Mouse (Mus musculus) intestine, postnatal 0 days (tissue): ENCODE results near the gene Cox8a. TPM values are rescaled to one million over a fixed set of nuclear protein-coding genes. Genes with fewer than 3 reads are reported as not detected.
A peak's percentile ranks its signal among the peaks of the same experiment; 100 is the strongest.

Experiments used
- ATAC-seq: fragments of 200-750 bp; cut with Nextera tagmentation; 2 replicates; pipeline ENCODE4 v1.8.0; 2017; ENCODE audit warnings: mild to moderate bottlenecking, moderate TSS enrichment, moderate library complexity
- H3K27ac ChIP-seq: fragments of 300-500 bp; sonication (generic); 2 replicates; pipeline ENCODE4 v1.5.1; 2014; ENCODE audit warnings: mild to moderate bottlenecking, low read depth, low read length, moderate library complexity
- H3K27me3 ChIP-seq: fragments of 300-500 bp; sonication (generic); replicated peaks from 2 replicates; pipeline ENCODE4 v1.6.1; 2014; ENCODE audit warnings: low read length, mixed read lengths; ENCODE audit not compliant: control insufficient read depth, insufficient read depth
- H3K36me3 ChIP-seq: fragments of 300-500 bp; sonication (generic); 2 replicates; pipeline ENCODE4 v1.6.1; 2014; ENCODE audit warnings: mild to moderate bottlenecking, moderate library complexity; ENCODE audit not compliant: control insufficient read depth, insufficient read depth
- H3K4me1 ChIP-seq: fragments of 300-500 bp; sonication (generic); replicated peaks from 2 replicates; pipeline ENCODE4 v1.6.1; 2014; ENCODE audit warnings: antibody characterized with exemption, low read length, mixed read lengths; ENCODE audit not compliant: control insufficient read depth, insufficient read depth
- H3K4me2 ChIP-seq: fragments of 300-500 bp; sonication (generic); replicated peaks from 2 replicates; pipeline ENCODE4 v1.6.1; 2014; ENCODE audit warnings: low read depth, mild to moderate bottlenecking, moderate library complexity
- H3K4me3 ChIP-seq: fragments of 300-500 bp; sonication (generic); 2 replicates; pipeline ENCODE4 v1.5.1; 2014; ENCODE audit warnings: low read depth, low read length
- H3K9ac ChIP-seq: fragments of 300-500 bp; sonication (generic); 2 replicates; pipeline ENCODE4 v1.6.1; 2014; ENCODE audit warnings: mild to moderate bottlenecking, low read depth, low read length
- H3K9me3 ChIP-seq: fragments of 300-500 bp; sonication (generic); 2 replicates; pipeline ENCODE4 v1.6.1; 2016; ENCODE audit warnings: mixed run types; ENCODE audit not compliant: control insufficient read depth
- CTCF ChIP-seq: sonication (generic); IDR thresholded peaks from 2 replicates; pipeline ENCODE4 v1.5.1; 2016; ENCODE audit warnings: low read depth, mild to moderate bottlenecking, control low read depth, antibody characterized with exemption, moderate library complexity
- WGBS: fragments of 180-500 bp; shearing (Covaris S2); extraction: QIAGEN DNeasy Blood & Tissue Kit; methylation state at CpG from one replicate; pipeline ENCODE4 v1.1.7; 2014; 5-methylcytosine and 5-hydroxymethylcytosine counted together
- polyA plus RNA-seq: library from polyadenylated mRNA; unstranded; fragments of >200 nt; fragmentation: Nextera tagmentation; extraction: Ambion mirVana; gene quantifications from 2 replicates; pipeline ENCODE4 v1.2.1, GENCODE M21; 2015

The Cox8a gene
- polyA plus RNA-seq, 1 experiment from 2014 or later: 2,194 TPM

GRCm38 (mm10) chr19:7240291-7240690 lies 22.9 kb upstream of the Cox8a start:
- Histone ChIP-seq H3K9ac (peak overlapping the region; percentile 79), H3K4me3 (peak overlapping the region; percentile 85), H3K9me3 (no peaks in the 10 kb centered on the region), H3K36me3 (peaks cover 15% of the 10 kb centered on the region), H3K27ac (peak overlapping the region; percentile 77), H3K4me2 (peak overlapping the region; percentile 99), H3K27me3 (no peaks in the 10 kb centered on the region), H3K4me1 (no peaks in the 10 kb centered on the region)
- no peak for TF ChIP-seq CTCF
- no peak for ATAC-seq
- WGBS: 1% methylated on average over 13 of the region's 13 CpGs

GRCm38 (mm10) chr19:7239574-7239973 lies 22.2 kb upstream of the Cox8a start:
- Histone ChIP-seq H3K36me3 (peaks cover 15% of the 10 kb centered on the region), H3K27ac (no peak overlapping the region), H3K27me3 (no peaks in the 10 kb centered on the region), H3K4me2 (peak overlapping the region; percentile 99), H3K4me3 (0 out of 2 replicates have a peak overlapping the region, but pooled peaks have one; percentile 85), H3K4me1 (no peaks in the 10 kb centered on the region), H3K9me3 (no peaks in the 10 kb centered on the region), H3K9ac (no peak overlapping the region)
- ATAC-seq: no peak
- TF ChIP-seq CTCF: no peak
- WGBS: 78% methylated on average over 3 of the region's 3 CpGs

GRCm38 (mm10) chr19:7236742-7237141 lies 19.3 kb upstream of the Cox8a start:
- Histone ChIP-seq H3K4me2 (no peak overlapping the region), H3K36me3 (peaks cover 38% of the 10 kb centered on the region), H3K4me3 (no peak overlapping the region), H3K27ac (no peak overlapping the region), H3K9me3 (no peaks in the 10 kb centered on the region), H3K9ac (no peak overlapping the region), H3K27me3 (no peaks in the 10 kb centered on the region), H3K4me1 (no peaks in the 10 kb centered on the region)
- 94% methylated on average over 4 of the region's 4 CpGs for WGBS
- ATAC-seq: no peak
- no peak for TF ChIP-seq CTCF

- TF ChIP-seq CTCF: no peak
- Histone ChIP-seq H3K9ac (no peak overlapping the region), H3K36me3 (peaks cover 45% of the 10 kb centered on the region), H3K9me3 (no peaks in the 10 kb centered on the region), H3K27me3 (no peaks in the 10 kb centered on the region), H3K4me3 (no peak overlapping the region), H3K4me1 (no peaks in the 10 kb centered on the region), H3K27ac (no peak overlapping the region), H3K4me2 (no peak overlapping the region)
- WGBS: 97% methylated on average over 2 of the region's 2 CpGs
- no peak for ATAC-seq
Observed at GRCm38 (mm10) chr19:7236011-7236410, 18.6 kb upstream of the Cox8a start.

GRCm38 (mm10) chr19:7235461-7235860 lies 18.0 kb upstream of the Cox8a start:
- no peak overlapping the region for H3K27ac ChIP-seq
- no peak overlapping the region for H3K4me2 ChIP-seq
- WGBS: 82% methylated on average over 9 of the region's 9 CpGs
- no peak for TF ChIP-seq CTCF
- no peaks in the 10 kb centered on the region for H3K27me3 ChIP-seq
- H3K9ac ChIP-seq: no peak overlapping the region
- no peak for ATAC-seq
- H3K4me1 ChIP-seq: no peaks in the 10 kb centered on the region
- peaks cover 51% of the 10 kb centered on the region for H3K36me3 ChIP-seq
- no peak overlapping the region for H3K4me3 ChIP-seq
- H3K9me3 ChIP-seq: no peaks in the 10 kb centered on the region

- Histone ChIP-seq H3K4me2 (no peak overlapping the region), H3K4me1 (no peaks in the 10 kb centered on the region), H3K27ac (no peak overlapping the region), H3K4me3 (no peak overlapping the region), H3K27me3 (no peaks in the 10 kb centered on the region), H3K36me3 (peaks cover 59% of the 10 kb centered on the region), H3K9me3 (no peaks in the 10 kb centered on the region), H3K9ac (no peak overlapping the region)
- peak; percentile 83 for TF ChIP-seq CTCF
- peak; percentile 57 for ATAC-seq
- 58% methylated on average over 8 of the region's 8 CpGs for WGBS
Observed at GRCm38 (mm10) chr19:7234537-7235221, 17.3 kb upstream of the Cox8a start.
